In the genomic region with DNA sequence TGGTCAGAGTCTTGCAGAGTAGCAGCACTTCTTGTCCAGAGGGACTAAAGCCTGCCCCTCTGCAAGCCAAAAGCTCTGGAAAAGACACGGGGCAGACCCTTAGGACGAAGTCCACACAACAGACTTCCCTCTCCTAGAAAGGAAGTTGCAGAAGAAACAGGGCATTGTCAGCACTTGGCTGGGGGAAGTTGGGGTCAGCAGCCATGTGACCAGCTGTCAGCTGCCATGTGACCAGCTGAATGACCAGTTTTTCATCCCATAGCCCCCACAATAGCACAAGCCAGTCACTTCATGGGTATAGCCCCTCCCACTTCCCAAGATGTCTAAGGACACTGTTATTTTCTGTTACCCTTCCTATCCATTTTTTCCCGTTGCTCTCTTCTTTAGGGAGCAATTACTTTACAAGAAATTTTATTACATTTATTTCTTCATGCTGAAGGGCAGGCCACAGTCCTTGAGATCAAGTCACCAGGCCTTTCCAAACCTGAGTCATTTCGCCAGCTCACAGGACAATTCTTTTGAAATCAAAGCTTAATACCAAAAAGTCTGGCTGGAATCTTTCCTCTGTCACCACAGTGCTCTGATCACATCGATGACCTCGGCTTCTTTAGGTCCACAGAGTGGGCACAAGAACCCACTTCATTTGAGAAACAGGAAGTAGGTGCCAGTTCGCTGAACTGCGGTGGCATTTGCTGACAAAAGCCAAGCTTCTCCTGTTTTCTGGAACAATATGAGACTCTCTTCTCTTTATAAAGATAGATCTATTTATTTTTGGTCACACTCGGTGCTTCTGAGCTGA, we compare ENCODE assay signal across 16 mouse cellular contexts. TPM values are rescaled to one million over a fixed set of nuclear protein-coding genes. Genes with fewer than 3 reads are reported as not detected.
A peak's percentile ranks its signal among the peaks of the same experiment; 100 is the strongest.
DNase-seq lines count a peak whose midpoint lies in the region; ATAC-seq and TF ChIP-seq lines count a peak whose summit lies in the region.
"Had no signal": no experiment of that assay in that cellular context is flagged by ENCODE, and none has a peak within 500 bp of the region (broad histone marks: within the 10 kb centered on the region; RNA-seq: fewer than 3 reads in every experiment).

No protein-coding gene starts in this region.

- no peaks in the 10 kb centered on the region for H3K79me2 ChIP-seq in CH12.LX (replicated peaks; ENCODE audit: control insufficient read depth, extremely low read depth, insufficient read depth, poor library complexity, severe bottlenecking)

- H3K9me3 ChIP-seq in kidney, embryonic 16.5 days (ENCODE audit: low read length) = no peaks in the 10 kb centered on the region
- no peaks in the 10 kb centered on the region for H3K9me3 ChIP-seq in CH12.LX (replicated peaks; ENCODE audit: low read length)
- no peaks in the 10 kb centered on the region for H3K9me3 ChIP-seq in liver, embryonic 16.5 days (replicated peaks; ENCODE audit: control insufficient read depth, low read length)
- H3K9me3 ChIP-seq: lung, embryonic 15.5 days; midbrain, embryonic 10.5 days; stomach, embryonic 15.5 days had no signal

- 0 out of 2 replicates have a peak, but pooled peaks have one; percentile 35 for TF ChIP-seq EP300 in CH12.LX (IDR thresholded peaks at IDR 0.05; ENCODE audit: low read length)

- peaks cover 40% of the 10 kb centered on the region for H3K36me3 ChIP-seq in kidney, embryonic 16.5 days (ENCODE audit: insufficient read depth, low read length)
- peaks cover 55 to 94% of the 10 kb centered on the region in 2 experiments for H3K36me3 ChIP-seq in CH12.LX (replicated peaks in 1 of 2; ENCODE audit: control insufficient read depth in 1 of 2, insufficient read depth in 1 of 2, low read length in 1 of 2)
- peaks cover 35% of the 10 kb centered on the region for H3K36me3 ChIP-seq in liver, embryonic 16.5 days (ENCODE audit: control insufficient read depth, insufficient read depth)
- H3K36me3 ChIP-seq: midbrain, embryonic 10.5 days had no signal

- TF ChIP-seq RAD21 in CH12.LX (IDR thresholded peaks at IDR 0.05; ENCODE audit: low read depth, low read length) = no peak

- H3K27ac ChIP-seq in kidney, embryonic 16.5 days (ENCODE audit: low read length) = no peak overlapping the region
- H3K27ac ChIP-seq in CH12.LX (ENCODE audit: insufficient read depth, low read depth) = no peak overlapping the region
- peak overlapping the region; percentile 54 for H3K27ac ChIP-seq in liver, embryonic 16.5 days (ENCODE audit: low read length)
- H3K27ac ChIP-seq: hindbrain, postnatal 0 days; lung, embryonic 15.5 days; midbrain, embryonic 10.5 days; stomach, embryonic 15.5 days had no signal

- no peak overlapping the region for H3K9ac ChIP-seq in kidney, embryonic 16.5 days (replicated peaks; ENCODE audit: low read length)
- H3K9ac ChIP-seq in CH12.LX (ENCODE audit: insufficient read depth, low read depth) = no peak overlapping the region
- H3K9ac ChIP-seq in liver, embryonic 16.5 days (ENCODE audit: low read depth, low read length) = no peak overlapping the region
- H3K9ac ChIP-seq: lung, embryonic 15.5 days; stomach, embryonic 15.5 days had no signal

- dilution Hi-C loops in CH12.LX (cut with MboI; ENCODE audit: extremely low pct_ligation_motif_present, extremely low pct_unique_long_range_greater_than_20kb, low sequenced_read_pairs) = no loop called here

- no peaks in the 10 kb centered on the region for H3K27me3 ChIP-seq in kidney, embryonic 16.5 days (ENCODE audit: insufficient read depth, low read length)
- H3K27me3 ChIP-seq in CH12.LX (replicated peaks) = no peaks in the 10 kb centered on the region
- H3K27me3 ChIP-seq in liver, embryonic 16.5 days (ENCODE audit: control insufficient read depth, insufficient read depth, low read depth, low read length) = no peaks in the 10 kb centered on the region
- H3K27me3 ChIP-seq: lung, embryonic 15.5 days; stomach, embryonic 15.5 days had no signal

- H3K4me1 ChIP-seq in kidney, embryonic 16.5 days (ENCODE audit: insufficient read depth, low read length) = peaks cover 25% of the 10 kb centered on the region
- H3K4me1 ChIP-seq in CH12.LX (ENCODE audit: control insufficient read depth in 1 of 2, insufficient read depth in 2 of 2) = peaks cover 25 to 73% of the 10 kb centered on the region in 2 experiments
- H3K4me1 ChIP-seq in liver, embryonic 16.5 days (ENCODE audit: control insufficient read depth, low read depth, low read length) = peaks cover 24% of the 10 kb centered on the region
- H3K4me1 ChIP-seq: midbrain, embryonic 10.5 days; stomach, embryonic 15.5 days had no signal

- in situ Hi-C loops in CH12.LX (cut with MboI; ENCODE audit: low pct_ligation_motif_present, low pct_unique_long_range_greater_than_20kb, low sequenced_read_pairs) = no loop called here

- 77% methylated on average over 9 of the region's 9 CpGs for WGBS in kidney, embryonic 16.5 days
- WGBS in liver, embryonic 16.5 days (ENCODE audit: insufficient replicate concordance) = 66% methylated on average over 9 of the region's 9 CpGs

- H3K4me2 ChIP-seq in kidney, embryonic 16.5 days (replicated peaks; ENCODE audit: low read depth, low read length) = no peak overlapping the region
- H3K4me2 ChIP-seq in CH12.LX (ENCODE audit: insufficient read depth, low read depth, poor library complexity, severe bottlenecking) = no peak overlapping the region
- no peak overlapping the region for H3K4me2 ChIP-seq in liver, embryonic 16.5 days (ENCODE audit: low read depth, low read length)
- H3K4me2 ChIP-seq: lung, embryonic 15.5 days; stomach, embryonic 15.5 days had no signal

- H3K4me3 ChIP-seq in kidney, embryonic 16.5 days (ENCODE audit: low read length) = no peak overlapping the region
- no peak overlapping the region for H3K4me3 ChIP-seq in CH12.LX (replicated peaks in 1 of 3; ENCODE audit: low read depth in 2 of 3, low read length in 2 of 3, poor library complexity in 1 of 3)
- no peak overlapping the region for H3K4me3 ChIP-seq in liver, embryonic 16.5 days (ENCODE audit: low read depth, low read length)
- H3K4me3 ChIP-seq: erythroblast, embryonic 14.5 days; lung, embryonic 15.5 days; midbrain, embryonic 10.5 days; stomach, embryonic 15.5 days had no signal

- DNase-seq in kidney, adult 11 months = peak; percentile 54
- DNase-seq in A20 (ENCODE audit: low read depth, low spot score) (peak; percentile 43), CH12.LX (ENCODE audit: extremely low read depth) (no peak)
- DNase-seq in frontal cortex, postnatal 14 days (ENCODE audit: low spot score in 2 of 2) = no peak
- no peak for DNase-seq in cerebellum, postnatal 36 days
- DNase-seq: cerebellum, adult 11 months had no signal

- no peak for ATAC-seq in kidney, embryonic 16.5 days (ENCODE audit: low FRiP score, low TSS enrichment)
- ATAC-seq in liver, embryonic 16.5 days (ENCODE audit: low read depth) = no peak; the same call in 1 of the 2 replicates
- ATAC-seq: hindbrain, postnatal 0 days had no signal

- no peak for TF ChIP-seq CTCF in CH12.LX (conservative IDR thresholded peaks at IDR 0.05 in 1 of 2, IDR thresholded peaks at IDR 0.05 in 1 of 2; ENCODE audit: low read depth in 2 of 2, low read length in 2 of 2)

- TF ChIP-seq POLR2A in CH12.LX (IDR thresholded peaks at IDR 0.05; ENCODE audit: low read depth, low read length) = no peak

TF ChIP-seq in CH12.LX, 34 proteins besides CTCF, POLR2A, EP300 and RAD21:
- 0 out of 2 replicates have a peak, but pooled peaks have one; percentile 19 for TF ChIP-seq MAX (IDR thresholded peaks at IDR 0.05; ENCODE audit: low read length)
- no peak for TF ChIP-seq HCFC1 (IDR thresholded peaks at IDR 0.05; ENCODE audit: low read depth, low read length)
- 0 out of 2 replicates have a peak, but pooled peaks have one; percentile 5 for TF ChIP-seq USF1 (IDR thresholded peaks at IDR 0.05; ENCODE audit: low read depth, low read length)
- peak; percentile 9; the same call in 1 of the 2 replicates for TF ChIP-seq BHLHE40 (IDR thresholded peaks at IDR 0.05; ENCODE audit: low read depth, low read length)
- no peak for TF ChIP-seq ZKSCAN1 (IDR thresholded peaks at IDR 0.05; ENCODE audit: borderline replicate concordance, low read depth, low read length)

RNA-seq across cellular contexts. Expression of a gene that starts 9.6 kb away (rescaled TPM):
- polyA plus RNA-seq in kidney, embryonic 16.5 days (2015; fragmentation: Nextera tagmentation; extraction: Ambion mirVana) = 38.8 and 45.1 TPM in 2 replicates
- total RNA-seq in CH12.LX (2012; rRNA removed) = 27.5 and 32.1 TPM in 2 replicates
- total RNA-seq in CH12.LX (2014; rRNA removed) = 34.8 and 36.1 TPM in 2 replicates
- 35.6 and 37.9 TPM in 2 replicates for polyA plus RNA-seq in CH12.LX (2012; ENCODE audit: insufficient read length, low read depth)
- 32.3 and 33.6 TPM in 2 replicates for polyA plus RNA-seq in liver, embryonic 16.5 days (2015; fragmentation: Nextera tagmentation; extraction: Ambion mirVana)

RNA-seq across cellular contexts. Expression of a gene that starts 24.1 kb away (rescaled TPM):
- not detected in 2 replicates for polyA plus RNA-seq in kidney, embryonic 16.5 days (2015; fragmentation: Nextera tagmentation; extraction: Ambion mirVana)
- total RNA-seq in CH12.LX (2012; rRNA removed) = not detected in 2 replicates
- not detected in 2 replicates for total RNA-seq in CH12.LX (2014; rRNA removed)
- not detected in 2 replicates for polyA plus RNA-seq in CH12.LX (2012; ENCODE audit: insufficient read length, low read depth)
- not detected in 2 replicates for polyA plus RNA-seq in liver, embryonic 16.5 days (2015; fragmentation: Nextera tagmentation; extraction: Ambion mirVana)
- total RNA-seq: hindbrain, postnatal 0 days; layer of hippocampus, adult 18-20 months; left cerebral cortex, postnatal 14 days had no signal
- polyA plus RNA-seq: erythroblast, embryonic 14.5 days; gonadal fat pad, adult 2 months; hindbrain, postnatal 0 days; lung, embryonic 15.5 days; midbrain, embryonic 10.5 days; stomach, embryonic 15.5 days had no signal

RNA-seq across cellular contexts. Expression of a gene that starts 43.0 kb away (rescaled TPM):
- 55.5 and 56.2 TPM in 2 replicates for polyA plus RNA-seq in kidney, embryonic 16.5 days (2015; fragmentation: Nextera tagmentation; extraction: Ambion mirVana)
- total RNA-seq in CH12.LX (2012; rRNA removed) (25.5 and 34.9 TPM in 2 replicates), CH12.LX (2014; rRNA removed) (32.0 and 33.1 TPM in 2 replicates)
- polyA plus RNA-seq in CH12.LX (2012; ENCODE audit: insufficient read length, low read depth) = 33.7 and 34.5 TPM in 2 replicates
- 92.9 and 95.8 TPM in 2 replicates for polyA plus RNA-seq in liver, embryonic 16.5 days (2015; fragmentation: Nextera tagmentation; extraction: Ambion mirVana)

Comparison
In these comparisons a context has a peak if more than half of its experiments do, and no peak if none do; other contexts are left out.
1. DNase-seq: peak in kidney, adult 11 months (single experiment) and A20 (single experiment); none in CH12.LX (single experiment), frontal cortex, postnatal 14 days (0 of 2) and cerebellum, postnatal 36 days (0 of 2).